Mouse (Mus musculus) C2C12 (cell line): ENCODE data around the gene Lrba.
A peak's percentile ranks its signal among the peaks of the same experiment; 100 is the strongest.

ENCODE experiments used
- CEBPB ChIP-seq: IDR thresholded peaks from one replicate; pipeline ENCODE4 v1.6.1; 2011; ENCODE audit warnings: low read depth, mild to moderate bottlenecking, control low read depth, moderate library complexity
- CTCF ChIP-seq: IDR thresholded peaks from one replicate; pipeline ENCODE4 v1.5.1; 2011; ENCODE audit not compliant: control insufficient read depth, insufficient read depth, insufficient read length
- FOSL1 ChIP-seq: IDR thresholded peaks from one replicate; pipeline ENCODE4 v1.8.0; 2011; ENCODE audit warnings: mild to moderate bottlenecking, low read length; ENCODE audit not compliant: poor library complexity, insufficient read depth, severe bottlenecking
- MAX ChIP-seq: IDR thresholded peaks from one replicate; pipeline ENCODE4 v1.6.1; 2011; ENCODE audit warnings: mild to moderate bottlenecking, control low read depth
- MYOD1 ChIP-seq: IDR thresholded peaks from one replicate; pipeline ENCODE4 v1.6.1; 2011; ENCODE audit warnings: low read depth; ENCODE audit not compliant: control insufficient read depth, insufficient read length
- MYOG ChIP-seq: IDR thresholded peaks from one replicate; pipeline ENCODE4 v1.6.1; 2011; ENCODE audit not compliant: control insufficient read depth, insufficient read length; ENCODE audit errors: extremely low read depth
- USF1 ChIP-seq: IDR thresholded peaks from one replicate; pipeline ENCODE4 v1.6.1; 2011; ENCODE audit warnings: low read depth, mild to moderate bottlenecking, control low read depth, moderate library complexity

DNA sequence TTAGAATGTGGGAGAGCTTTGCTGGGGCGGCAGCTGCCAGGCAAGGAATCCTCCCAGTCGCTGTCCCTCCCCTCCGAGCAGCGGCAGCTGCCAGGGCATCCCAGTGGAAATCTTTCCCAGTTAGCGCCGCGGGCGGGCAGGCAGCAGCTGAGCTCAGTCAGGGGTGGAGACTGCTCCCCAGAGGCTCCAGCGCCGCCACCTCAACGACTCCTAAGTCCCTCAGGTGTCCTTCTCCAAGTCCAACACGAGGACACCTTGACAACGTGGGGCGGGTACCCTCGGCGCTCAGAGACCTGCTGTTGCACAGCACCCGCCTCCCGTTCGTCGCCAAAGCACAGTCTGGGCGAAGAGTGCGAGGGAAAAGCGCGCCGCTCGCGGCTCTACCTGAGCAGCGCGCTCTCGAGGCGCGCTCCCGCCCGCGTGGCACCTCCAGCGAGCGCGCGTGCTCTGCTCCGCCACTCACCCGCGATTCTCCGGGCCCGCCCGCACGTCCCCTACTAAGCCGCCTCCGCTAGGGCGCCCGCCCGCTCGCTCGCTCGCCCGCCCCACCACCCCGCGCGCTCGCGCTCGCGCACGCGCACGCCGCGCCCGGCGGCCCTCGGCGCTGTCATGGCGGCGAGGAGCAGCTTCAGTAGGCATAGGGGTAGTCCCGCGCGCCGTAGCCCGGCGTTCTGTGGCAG, 706 bp upstream of the Lrba start:
- no peak for TF ChIP-seq CTCF
- TF ChIP-seq MAX: no peak
- no peak for TF ChIP-seq FOSL1
- TF ChIP-seq USF1: no peak
- no peak for TF ChIP-seq CEBPB
- peak; percentile 69 for TF ChIP-seq MYOD1
- no peak for TF ChIP-seq MYOG
